Mouse (Mus musculus) frontal cortex, adult 2 months (tissue): Measurements from ENCODE around the gene Tnfrsf1b. TPM values are rescaled to one million over a fixed set of nuclear protein-coding genes. Genes with fewer than 3 reads are reported as not detected.
A peak's percentile ranks its signal among the peaks of the same experiment; 100 is the strongest.

Experiments used
- DNase-seq, 2 experiments: peaks; one replicate each; pipeline ENCODE4 v3.0.0; 2022; ENCODE audit warnings: low spot score in 1 of 2; ENCODE audit errors: extremely low spot score in 1 of 2
- polyA plus RNA-seq: library from polyadenylated mRNA; depleted of rRNA; stranded (reverse); fragments of >200 nt; gene quantifications from 2 replicates; pipeline ENCODE4 v1.2.3, GENCODE M21; 2012

Tnfrsf1b gene
- polyA plus RNA-seq, 1 experiment, result 3.0 TPM

GRCm38 (mm10) chr4:145220001-145220400 is 26.7 kb downstream of the Tnfrsf1b start:
- no peak for DNase-seq

GRCm38 (mm10) chr4:145219240-145219985 is 27.3 kb downstream of the Tnfrsf1b start:
- no peak for DNase-seq

DNA sequence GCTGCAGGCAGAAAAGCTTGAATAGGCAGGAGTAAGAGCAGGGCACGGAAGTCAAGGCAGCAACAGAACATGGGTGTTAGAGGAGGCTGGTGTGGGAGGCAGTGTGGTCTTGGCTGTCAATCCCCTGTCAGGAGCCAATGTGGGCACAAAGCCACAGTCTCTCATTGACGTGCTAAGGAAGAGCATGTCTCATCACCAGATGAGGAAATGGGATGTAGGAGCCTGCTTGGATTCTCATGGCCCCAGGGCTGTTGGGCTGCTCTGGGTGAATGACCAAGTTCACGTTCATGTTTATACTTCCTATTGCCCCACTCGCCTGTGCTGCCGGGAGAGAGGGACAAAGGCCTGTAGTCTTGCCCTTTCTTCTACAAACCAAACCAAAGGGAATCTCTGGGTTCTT is 28.8 kb downstream of the Tnfrsf1b start:
- DNase-seq, result no peak

DNA sequence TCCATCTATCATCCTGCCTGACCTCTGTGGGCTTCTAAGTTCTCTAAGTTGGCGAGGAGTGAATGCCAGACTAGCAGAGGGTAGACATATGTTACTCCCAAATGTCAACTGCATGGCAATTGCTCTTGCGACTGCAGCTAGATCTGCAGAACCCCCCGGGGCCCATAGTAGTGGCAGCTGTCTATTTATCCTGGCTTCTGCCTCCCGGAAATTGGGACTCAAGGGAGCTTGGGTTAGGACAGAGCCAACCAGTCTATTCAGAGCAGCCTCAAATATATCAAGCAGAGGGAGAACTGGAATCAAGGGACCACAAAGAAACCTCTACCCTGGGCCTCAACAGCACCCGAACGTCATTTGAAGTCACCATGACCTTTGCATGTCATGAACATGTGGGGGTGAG is 29.6 kb downstream of the Tnfrsf1b start:
- no peak for DNase-seq

DNA sequence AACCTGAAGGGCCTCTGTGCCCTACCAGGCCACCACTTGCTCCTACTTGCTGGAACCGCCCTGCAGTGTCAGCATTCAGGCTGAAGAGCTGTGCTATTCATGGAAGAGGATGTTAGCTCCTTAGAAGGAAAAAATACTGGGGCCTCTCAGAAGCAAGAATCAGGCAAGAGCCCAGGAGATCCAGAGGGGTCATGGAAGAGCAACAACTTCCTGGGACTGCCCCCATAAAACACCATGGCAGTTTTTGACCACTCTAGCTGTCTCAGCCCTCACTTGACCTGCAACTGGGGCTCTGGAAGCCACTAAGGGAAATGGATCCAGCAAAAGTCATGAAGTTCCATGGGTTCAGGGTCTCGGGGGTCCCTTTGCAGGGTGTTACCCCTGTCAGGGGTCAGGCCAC is 31.3 kb downstream of the Tnfrsf1b start:
- DNase-seq, result no peak

DNA sequence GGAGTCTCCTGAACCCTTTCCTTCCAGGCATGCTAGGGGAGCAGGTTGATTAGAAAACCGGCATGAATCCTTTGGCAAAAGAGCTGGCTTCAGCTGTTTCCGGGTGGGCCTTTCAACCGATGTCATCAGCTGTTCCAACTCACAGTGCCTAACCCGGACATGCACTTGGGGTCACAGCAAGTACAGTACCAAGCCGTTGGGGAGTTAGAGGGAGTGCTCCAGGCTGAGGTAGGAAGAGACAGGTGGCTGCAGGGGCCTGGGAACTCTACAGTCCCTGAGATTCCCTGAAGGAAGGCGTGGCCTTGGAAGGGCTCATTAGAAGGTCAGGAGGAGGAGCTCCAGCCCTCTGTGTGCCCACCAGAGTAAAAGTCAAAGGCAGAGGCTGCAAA is 31.9 kb downstream of the Tnfrsf1b start:
- DNase-seq, result no peak

GRCm38 (mm10) chr4:145213999-145214785 is 32.5 kb downstream of the Tnfrsf1b start:
- peak; percentile 74 to 96 for DNase-seq

DNA sequence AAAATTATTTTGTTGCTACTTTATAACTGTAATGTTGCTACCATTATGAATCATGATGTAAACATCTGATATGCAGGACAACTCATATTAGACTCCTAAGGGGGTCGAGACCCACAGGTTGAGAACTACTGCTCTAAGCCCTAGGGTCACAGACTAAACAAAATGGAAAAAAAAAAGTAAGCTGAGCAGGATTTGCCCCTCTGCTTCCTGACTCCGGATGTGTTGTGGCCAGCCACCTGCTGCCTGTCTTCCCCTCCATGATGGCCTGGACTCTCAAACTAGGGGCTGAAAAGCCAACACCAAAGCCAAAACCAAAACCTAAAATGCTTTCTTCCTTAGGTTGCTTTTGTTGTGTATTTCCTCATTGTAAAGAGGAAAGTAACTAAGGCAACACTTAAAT is 35.6 kb downstream of the Tnfrsf1b start:
- no peak for DNase-seq

GRCm38 (mm10) chr4:145210564-145210963 is 36.1 kb downstream of the Tnfrsf1b start:
- DNase-seq, result no peak

DNA sequence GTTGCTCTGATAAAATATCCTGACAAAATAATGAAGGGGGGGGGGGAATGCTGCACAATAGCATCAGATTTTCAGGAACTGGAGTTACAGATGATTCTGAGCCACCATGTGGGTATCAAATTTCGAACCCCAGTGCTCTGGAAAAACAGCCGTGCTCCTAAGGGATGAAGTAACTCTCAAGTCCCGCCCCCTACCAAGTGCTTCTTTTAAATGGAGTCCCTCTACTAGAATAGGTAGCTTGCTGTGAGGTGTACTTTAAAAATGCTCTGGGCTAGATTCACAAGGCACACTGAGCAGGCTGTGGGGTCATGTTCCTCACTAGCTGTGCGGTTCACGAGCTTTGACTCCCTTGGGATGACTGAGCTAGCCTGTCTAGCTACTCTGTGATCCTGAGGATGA is 37.0 kb downstream of the Tnfrsf1b start:
- DNase-seq, result no peak

- DNase-seq, result no peak
Measured at GRCm38 (mm10) chr4:145209076-145209689, 37.5 kb downstream of the Tnfrsf1b start.

GRCm38 (mm10) chr4:145207718-145208371 is 38.8 kb downstream of the Tnfrsf1b start:
- peak in 1 of 2 experiments; percentile 44 for DNase-seq

DNA sequence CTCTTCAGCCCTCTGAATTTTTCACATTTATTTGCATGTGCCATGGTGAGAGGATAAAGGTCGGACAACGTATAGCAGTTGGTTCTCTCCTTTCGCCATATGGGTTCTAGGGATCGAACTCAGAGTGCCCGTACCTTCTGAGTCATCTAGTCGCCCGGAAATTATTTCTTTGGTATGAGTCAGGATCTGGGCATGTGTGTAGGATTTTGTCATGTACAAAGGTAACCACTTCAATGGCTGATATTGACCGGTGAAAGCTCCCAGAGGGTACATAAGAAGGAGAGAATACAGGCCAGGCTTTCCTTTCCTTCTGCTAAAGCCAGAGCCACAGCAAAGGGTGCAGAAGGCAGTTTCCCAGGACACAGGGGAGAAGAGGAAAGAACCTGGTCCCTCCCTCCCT is 41.9 kb downstream of the Tnfrsf1b start:
- DNase-seq, result no peak

DNA sequence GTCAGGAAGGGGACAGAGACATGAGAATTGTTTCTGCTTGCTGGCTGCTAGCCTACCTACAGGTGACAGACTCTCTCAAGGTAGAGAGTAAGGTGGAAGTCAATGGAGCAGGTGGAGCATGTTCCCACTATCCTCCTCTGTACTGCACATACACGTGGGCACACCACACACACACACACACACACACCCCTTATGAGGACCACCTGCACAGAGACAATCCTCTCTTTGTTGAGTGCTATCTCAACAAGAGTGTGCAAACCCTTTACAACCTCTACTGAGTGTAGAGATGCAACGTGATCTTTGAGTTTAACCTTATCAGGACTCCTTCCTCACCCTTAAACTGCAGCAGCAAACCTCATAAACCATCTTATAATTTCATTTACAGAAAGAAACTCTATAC is 43.4 kb downstream of the Tnfrsf1b start:
- DNase-seq, result no peak

DNA sequence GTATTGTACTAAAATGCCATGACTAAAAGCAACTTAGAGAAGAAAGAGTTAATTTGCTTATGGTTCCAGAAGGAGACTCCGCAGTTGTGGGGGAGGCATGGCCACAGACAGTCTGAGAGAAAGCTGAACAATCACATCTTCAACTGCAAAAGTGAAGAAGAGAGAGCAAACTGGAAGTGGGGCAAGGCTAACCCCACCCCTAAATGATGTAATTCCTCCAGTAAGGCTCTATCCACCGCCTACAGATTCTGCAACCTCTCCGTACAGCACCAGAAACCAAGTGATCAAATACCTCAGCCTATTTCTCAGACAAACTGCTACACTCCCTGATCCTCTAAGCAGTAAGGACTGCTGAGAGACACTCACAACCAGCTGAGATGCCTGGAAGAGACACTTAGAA is 45.2 kb downstream of the Tnfrsf1b start:
- peak in 1 of 2 experiments; percentile 29 for DNase-seq

DNA sequence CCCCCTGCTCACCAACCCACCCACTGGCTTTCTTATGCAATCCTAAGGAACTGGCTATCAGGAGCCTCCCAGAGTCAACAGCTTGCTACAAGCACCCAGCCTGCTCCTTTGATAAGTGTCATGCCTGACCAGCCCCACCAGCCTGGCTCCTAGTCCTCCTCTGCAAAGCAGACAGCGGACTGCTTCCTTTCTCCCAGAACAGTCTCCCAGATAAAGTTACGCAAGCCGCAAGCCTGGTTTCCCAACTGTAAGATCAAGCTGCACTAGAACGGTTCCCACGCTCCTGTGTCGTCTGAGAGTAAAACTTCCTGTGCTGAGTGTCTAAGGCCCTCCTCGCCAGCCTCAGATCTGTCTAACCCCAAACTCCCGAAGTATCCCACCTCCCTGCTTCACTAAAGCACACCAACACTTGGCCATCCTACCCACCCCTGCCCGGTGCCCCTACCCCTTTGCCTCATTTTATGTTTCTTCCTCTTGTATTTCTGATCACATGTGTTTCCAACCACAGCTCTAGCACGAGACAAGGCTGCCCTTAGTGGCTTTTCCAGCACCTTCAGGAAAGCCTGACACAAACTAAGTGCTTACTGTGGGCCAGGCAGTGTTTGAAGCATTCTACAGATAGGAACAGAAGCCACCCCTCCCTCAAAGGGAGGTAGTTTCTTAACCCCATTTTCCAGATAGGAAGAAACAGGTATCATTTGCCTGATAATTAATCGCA is 46.5 kb downstream of the Tnfrsf1b start:
- peak in 1 of 2 experiments; percentile 57 for DNase-seq

GRCm38 (mm10) chr4:145196586-145196985 is 50.1 kb downstream of the Tnfrsf1b start:
- no peak for DNase-seq

GRCm38 (mm10) chr4:145195172-145195571 is 51.5 kb downstream of the Tnfrsf1b start:
- no peak for DNase-seq

DNA sequence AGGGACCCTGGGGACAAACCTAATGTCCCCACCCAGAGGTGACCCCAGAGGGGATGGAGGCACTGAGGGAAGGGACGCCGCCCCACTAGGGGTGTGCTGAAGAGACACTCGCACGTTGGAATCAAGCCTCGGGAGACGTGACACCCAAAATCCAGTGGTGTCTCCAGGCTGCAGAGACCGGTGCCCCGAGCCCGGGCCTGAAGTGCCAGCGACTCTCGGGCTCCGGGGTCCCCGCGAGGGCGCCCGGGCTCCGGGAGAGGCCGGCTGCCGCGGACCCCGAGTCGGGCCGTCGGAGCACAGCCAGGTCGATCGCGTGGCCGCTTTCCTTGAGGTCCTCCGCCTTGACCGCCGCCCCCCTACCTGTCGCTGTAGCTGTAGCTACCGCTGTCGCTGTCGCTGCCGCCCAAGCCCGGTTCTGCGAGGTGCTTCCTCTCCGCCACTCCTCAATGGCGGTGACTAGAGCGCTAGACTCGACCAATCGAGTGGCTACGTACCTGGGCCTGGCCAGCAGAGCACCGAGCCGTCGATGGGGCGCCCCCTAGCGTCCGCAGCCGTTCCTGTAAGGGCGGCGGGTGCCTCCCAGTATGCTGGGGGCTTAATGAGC is 52.0 kb downstream of the Tnfrsf1b start, which contains the start of gene Vps13d:
Gene Vps13d, minus strand, starts transcription at position 447 of the 604 bp plus-strand sequence.
- DNase-seq, result peak; percentile 73 to 94

- peak in 1 of 2 experiments; percentile 25 for DNase-seq
Measured at GRCm38 (mm10) chr4:145193991-145194511, 52.6 kb downstream of the Tnfrsf1b start.
